Mouse (Mus musculus) liver, postnatal 0 days (tissue): Measurements from ENCODE around the gene Dnajc28. TPM values are rescaled to one million over a fixed set of nuclear protein-coding genes. Genes with fewer than 3 reads are reported as not detected.

Source experiments
- ATAC-seq: fragments of 200-750 bp; cut with Nextera tagmentation; 2 replicates; pipeline ENCODE4 v1.8.0; 2017; ENCODE audit warnings: mild to moderate bottlenecking, moderate library complexity
- DNase-seq: peaks from one replicate; pipeline ENCODE4 v3.0.0-alpha.2; 2016
- H3K27ac ChIP-seq: fragments of 300-500 bp; sonication (generic); 2 replicates; pipeline ENCODE4 v1.5.1; 2014; ENCODE audit warnings: antibody characterized with exemption, moderate library complexity, mild to moderate bottlenecking, low read depth
- H3K27me3 ChIP-seq: fragments of 300-500 bp; sonication (generic); 2 replicates; pipeline ENCODE4 v1.6.1; 2014; ENCODE audit warnings: low read length, control low read depth, mixed read lengths; ENCODE audit not compliant: insufficient read depth
- H3K36me3 ChIP-seq: fragments of 300-500 bp; sonication (generic); replicated peaks from 2 replicates; pipeline ENCODE4 v1.6.1; 2014; ENCODE audit warnings: mild to moderate bottlenecking, control low read depth, low read length, moderate library complexity, mixed read lengths; ENCODE audit not compliant: insufficient read depth
- H3K4me1 ChIP-seq: fragments of 300-500 bp; sonication (generic); 2 replicates; pipeline ENCODE4 v1.6.1; 2014; ENCODE audit warnings: antibody characterized with exemption, mild to moderate bottlenecking, control low read depth; ENCODE audit not compliant: insufficient read depth
- H3K4me2 ChIP-seq: fragments of 300-500 bp; sonication (generic); 2 replicates; pipeline ENCODE4 v1.6.1; 2014; ENCODE audit warnings: low read depth, mild to moderate bottlenecking, low read length, moderate library complexity, mixed read lengths
- H3K4me3 ChIP-seq: fragments of 300-500 bp; sonication (generic); 2 replicates; pipeline ENCODE4 v1.5.1; 2014; ENCODE audit warnings: low read depth, low read length
- H3K9ac ChIP-seq: fragments of 300-500 bp; sonication (generic); replicated peaks from 2 replicates; pipeline ENCODE4 v1.6.1; 2014; ENCODE audit warnings: mild to moderate bottlenecking, moderate library complexity
- H3K9me3 ChIP-seq: fragments of 300-500 bp; sonication (generic); 2 replicates; pipeline ENCODE4 v1.6.1; 2016; ENCODE audit warnings: mild to moderate bottlenecking, control low read depth, low read length, mixed read lengths
- CTCF ChIP-seq: sonication (generic); IDR thresholded peaks from 2 replicates; pipeline ENCODE4 v1.5.1; 2016; ENCODE audit warnings: antibody characterized with exemption, low read depth
- EP300 ChIP-seq: IDR thresholded peaks from 2 replicates; pipeline ENCODE4 v1.6.1; 2016; ENCODE audit warnings: antibody characterized with exemption, low read depth, mild to moderate bottlenecking
- WGBS: fragments of 180-500 bp; shearing (Covaris S2); extraction: QIAGEN DNeasy Blood & Tissue Kit; methylation state at CpG from one replicate; pipeline ENCODE4 v1.1.7; 2014; ENCODE audit not compliant: insufficient replicate concordance; 5-methylcytosine and 5-hydroxymethylcytosine counted together
- polyA plus RNA-seq: library from polyadenylated mRNA; unstranded; fragments of >200 nt; fragmentation: Nextera tagmentation; extraction: Ambion mirVana; gene quantifications from 2 replicates; pipeline ENCODE4 v1.2.1, GENCODE M21; 2015

Gene Dnajc28
- polyA plus RNA-seq, 1 experiment from 2014 or later: 4.3 TPM

- 0% methylated on average over 23 of the region's 34 CpGs for WGBS
- Histone ChIP-seq H3K4me2 (peak within 1 kb of the TSS; percentile 99), H3K27ac (peak within 1 kb of the TSS; percentile 71), H3K27me3 (no peaks in the 10 kb centered on the region), H3K4me1 (peaks cover 19% of the 10 kb centered on the region), H3K9me3 (no peaks in the 10 kb centered on the region), H3K9ac (peak within 1 kb of the TSS; percentile 85), H3K4me3 (peak within 1 kb of the TSS; percentile 74), H3K36me3 (no peaks in the 10 kb centered on the region)
- TF ChIP-seq CTCF (no peak), EP300 (no peak)
- ATAC-seq: peak; percentile 99
- DNase-seq: peak; percentile 100
These were observed 21.2 kb downstream of the Dnajc28 start, which contains the start of gene Tmem50b for GRCm38 (mm10) chr16:91597672-91598010. TSS of gene Tmem50b (minus strand) at chr16:91597800.

- Histone ChIP-seq H3K27ac (peak overlapping the region; percentile 71), H3K9me3 (no peaks in the 10 kb centered on the region), H3K4me1 (peaks cover 19% of the 10 kb centered on the region), H3K36me3 (no peaks in the 10 kb centered on the region), H3K9ac (peak overlapping the region; percentile 85), H3K4me3 (peak overlapping the region; percentile 74), H3K27me3 (no peaks in the 10 kb centered on the region), H3K4me2 (peak overlapping the region; percentile 99)
- peak; percentile 41 for DNase-seq
- peak; percentile 66 for ATAC-seq
- TF ChIP-seq CTCF: no peak
- no peak for TF ChIP-seq EP300
- under 1% methylated on average over 63 of the region's 75 CpGs for WGBS
These were observed 21.8 kb downstream of the Dnajc28 start for GRCm38 (mm10) chr16:91596779-91597671.

- H3K9me3 ChIP-seq: no peaks in the 10 kb centered on the region
- peaks cover 16% of the 10 kb centered on the region for H3K4me1 ChIP-seq
- DNase-seq (no peak), ATAC-seq (no peak)
- H3K9ac ChIP-seq: peak overlapping the region; percentile 85
- H3K4me2 ChIP-seq: peak overlapping the region; percentile 99
- H3K27me3 ChIP-seq: no peaks in the 10 kb centered on the region
- TF ChIP-seq CTCF: no peak
- 11% methylated on average over 9 of the region's 9 CpGs for WGBS
- H3K27ac ChIP-seq: 0 out of 2 replicates have a peak overlapping the region, but pooled peaks have one; percentile 71
- 0 out of 2 replicates have a peak, but pooled peaks cover 3% of the 10 kb centered on the region for H3K36me3 ChIP-seq
- peak overlapping the region; percentile 74 for H3K4me3 ChIP-seq
These were observed 22.4 kb downstream of the Dnajc28 start for GRCm38 (mm10) chr16:91596397-91596778.

- TF ChIP-seq EP300 (no peak), CTCF (no peak)
- Histone ChIP-seq H3K9me3 (no peaks in the 10 kb centered on the region), H3K4me1 (peaks cover 9% of the 10 kb centered on the region), H3K4me3 (no peak overlapping the region), H3K4me2 (no peak overlapping the region), H3K27me3 (no peaks in the 10 kb centered on the region), H3K36me3 (0 out of 2 replicates have a peak, but pooled peaks cover 3% of the 10 kb centered on the region), H3K9ac (no peak overlapping the region), H3K27ac (no peak overlapping the region)
- DNase-seq (no peak), ATAC-seq (no peak)
- 87% methylated on average over 6 of the region's 6 CpGs for WGBS
These were observed 23.8 kb downstream of the Dnajc28 start for GRCm38 (mm10) chr16:91595076-91595475.

- no peak overlapping the region for H3K4me2 ChIP-seq
- peaks cover 9% of the 10 kb centered on the region for H3K4me1 ChIP-seq
- H3K36me3 ChIP-seq: 0 out of 2 replicates have a peak, but pooled peaks cover 3% of the 10 kb centered on the region
- H3K9me3 ChIP-seq: no peaks in the 10 kb centered on the region
- H3K9ac ChIP-seq: no peak overlapping the region
- no peaks in the 10 kb centered on the region for H3K27me3 ChIP-seq
- TF ChIP-seq EP300 (no peak), CTCF (no peak)
- H3K4me3 ChIP-seq: no peak overlapping the region
- no peak for ATAC-seq
- 45% methylated on average over 3 of the region's 3 CpGs for WGBS
- no peak for DNase-seq
- H3K27ac ChIP-seq: no peak overlapping the region
These were observed 25.6 kb downstream of the Dnajc28 start for GRCm38 (mm10) chr16:91593262-91593661.

GRCm38 (mm10) chr16:91592162-91592561 is 26.7 kb downstream of the Dnajc28 start:
- DNase-seq (no peak), ATAC-seq (no peak)
- WGBS: 60% methylated on average over 8 of the region's 8 CpGs
- TF ChIP-seq CTCF: no peak
- no peak for TF ChIP-seq EP300
- Histone ChIP-seq H3K9ac (no peak overlapping the region), H3K4me3 (no peak overlapping the region), H3K4me2 (no peak overlapping the region), H3K27me3 (no peaks in the 10 kb centered on the region), H3K36me3 (0 out of 2 replicates have a peak, but pooled peaks cover 3% of the 10 kb centered on the region), H3K27ac (no peak overlapping the region), H3K9me3 (no peaks in the 10 kb centered on the region), H3K4me1 (peaks cover 6% of the 10 kb centered on the region)
